Mouse (Mus musculus) erythroblast, embryonic 14.5 days (primary cell): ENCODE results near the gene Cpne2. TPM values are rescaled to one million over a fixed set of nuclear protein-coding genes. Genes with fewer than 3 reads are reported as not detected.
A peak's percentile ranks its signal among the peaks of the same experiment; 100 is the strongest.

Source experiments
- H3K27me3 ChIP-seq: 2 replicates; pipeline ENCODE4 v1.6.1; 2012; ENCODE audit warnings: inconsistent platforms; ENCODE audit not compliant: control insufficient read depth
- H3K36me3 ChIP-seq: 2 replicates; pipeline ENCODE4 v1.6.1; 2012; ENCODE audit warnings: mild to moderate bottlenecking, inconsistent platforms; ENCODE audit not compliant: control insufficient read depth
- H3K4me1 ChIP-seq: 2 replicates; pipeline ENCODE4 v1.6.1; 2012; ENCODE audit warnings: inconsistent platforms; ENCODE audit not compliant: control insufficient read depth
- H3K4me3 ChIP-seq: replicated peaks from 2 replicates; pipeline ENCODE3; 2012; ENCODE audit warnings: moderate library complexity, mild to moderate bottlenecking, inconsistent platforms
- H3K9me3 ChIP-seq: 2 replicates; pipeline ENCODE4 v1.6.1; 2012; ENCODE audit warnings: low read length, inconsistent platforms, mixed read lengths; ENCODE audit not compliant: control insufficient read depth
- GATA1 ChIP-seq: IDR thresholded peaks from 2 replicates; pipeline ENCODE4 v1.6.1; 2012; ENCODE audit warnings: low read length, inconsistent platforms, mixed read lengths
- TAL1 ChIP-seq: IDR thresholded peaks from 3 replicates; pipeline ENCODE4 v1.6.1; 2012; ENCODE audit warnings: low read length, inconsistent platforms, mixed read lengths
- polyA plus RNA-seq: library from polyadenylated mRNA; stranded (reverse); fragments of >175 nt; gene quantifications from 2 replicates; pipeline ENCODE4 v1.2.3, GENCODE M21; 2012

Cpne2 gene
- polyA plus RNA-seq, 1 experiment: 0.06 TPM

- H3K4me1 ChIP-seq: no peaks in the 10 kb centered on the region
- no peaks in the 10 kb centered on the region for H3K27me3 ChIP-seq
- no peak overlapping the region for H3K4me3 ChIP-seq
- H3K9me3 ChIP-seq: no peaks in the 10 kb centered on the region
- no peak for TF ChIP-seq TAL1
- no peak for TF ChIP-seq GATA1
- peaks cover 97% of the 10 kb centered on the region for H3K36me3 ChIP-seq
Observed at GRCm38 (mm10) chr8:94582569-94582968, 49.8 kb downstream of the Cpne2 start.

- H3K27me3 ChIP-seq: no peaks in the 10 kb centered on the region
- no peaks in the 10 kb centered on the region for H3K4me1 ChIP-seq
- no peak overlapping the region for H3K4me3 ChIP-seq
- H3K9me3 ChIP-seq: no peaks in the 10 kb centered on the region
- H3K36me3 ChIP-seq: peaks cover 97% of the 10 kb centered on the region
- TF ChIP-seq GATA1: no peak
- TF ChIP-seq TAL1: no peak
Observed at GRCm38 (mm10) chr8:94584238-94584817, 51.5 kb downstream of the Cpne2 start.

GRCm38 (mm10) chr8:94591691-94592090 lies 58.9 kb downstream of the Cpne2 start:
- H3K4me1 ChIP-seq: peaks cover 3% of the 10 kb centered on the region
- H3K36me3 ChIP-seq: peaks cover 64% of the 10 kb centered on the region
- TF ChIP-seq GATA1: no peak
- TF ChIP-seq TAL1: no peak
- no peaks in the 10 kb centered on the region for H3K27me3 ChIP-seq
- H3K9me3 ChIP-seq: no peaks in the 10 kb centered on the region
- no peak overlapping the region for H3K4me3 ChIP-seq

- H3K9me3 ChIP-seq: no peaks in the 10 kb centered on the region
- H3K4me1 ChIP-seq: peaks cover 8% of the 10 kb centered on the region
- no peak overlapping the region for H3K4me3 ChIP-seq
- H3K27me3 ChIP-seq: no peaks in the 10 kb centered on the region
- TF ChIP-seq GATA1 (no peak), TAL1 (no peak)
- peaks cover 47% of the 10 kb centered on the region for H3K36me3 ChIP-seq
Observed at GRCm38 (mm10) chr8:94594211-94594610, 61.4 kb downstream of the Cpne2 start.

GRCm38 (mm10) chr8:94600478-94600877 lies 67.7 kb downstream of the Cpne2 start:
- TF ChIP-seq TAL1 (no peak), GATA1 (no peak)
- Histone ChIP-seq H3K9me3 (no peaks in the 10 kb centered on the region), H3K4me3 (peak overlapping the region; percentile 100), H3K36me3 (peaks cover 18% of the 10 kb centered on the region), H3K27me3 (no peaks in the 10 kb centered on the region), H3K4me1 (peaks cover 41% of the 10 kb centered on the region)

GRCm38 (mm10) chr8:94601034-94601606 lies 68.3 kb downstream of the Cpne2 start:
- no peaks in the 10 kb centered on the region for H3K9me3 ChIP-seq
- TF ChIP-seq GATA1 (no peak), TAL1 (no peak)
- H3K27me3 ChIP-seq: no peaks in the 10 kb centered on the region
- H3K4me3 ChIP-seq: peak overlapping the region; percentile 100
- H3K4me1 ChIP-seq: peaks cover 41% of the 10 kb centered on the region
- peaks cover 11% of the 10 kb centered on the region for H3K36me3 ChIP-seq

- TF ChIP-seq GATA1 (no peak), TAL1 (no peak)
- Histone ChIP-seq H3K9me3 (no peaks in the 10 kb centered on the region), H3K27me3 (no peaks in the 10 kb centered on the region), H3K4me3 (peak within 1 kb of the TSS; percentile 100), H3K36me3 (peaks cover 7% of the 10 kb centered on the region), H3K4me1 (peaks cover 41% of the 10 kb centered on the region)
Observed at GRCm38 (mm10) chr8:94601607-94602385, 69.0 kb downstream of the Cpne2 start, which contains the start of the genes Rspry1 and Fam192a. Gene Rspry1, plus strand, starts transcription at chr8:94601937. Gene Fam192a, minus strand, starts transcription at chr8:94601997.

GRCm38 (mm10) chr8:94602471-94603131 lies 69.8 kb downstream of the Cpne2 start:
- Histone ChIP-seq H3K27me3 (no peaks in the 10 kb centered on the region), H3K9me3 (no peaks in the 10 kb centered on the region), H3K4me1 (peaks cover 41% of the 10 kb centered on the region), H3K36me3 (peaks cover 7% of the 10 kb centered on the region), H3K4me3 (peak overlapping the region; percentile 100)
- TF ChIP-seq GATA1: no peak

GRCm38 (mm10) chr8:94604030-94604429 lies 71.2 kb downstream of the Cpne2 start:
- peaks cover 35% of the 10 kb centered on the region for H3K4me1 ChIP-seq
- no peak overlapping the region for H3K4me3 ChIP-seq
- H3K9me3 ChIP-seq: no peaks in the 10 kb centered on the region
- peaks cover 6% of the 10 kb centered on the region for H3K36me3 ChIP-seq
- TF ChIP-seq GATA1 (no peak), TAL1 (no peak)
- H3K27me3 ChIP-seq: no peaks in the 10 kb centered on the region
